Mouse (Mus musculus) v-Abl transformed pro-B cells (cell line): ENCODE data around the gene Kcnt2.

Experiments
- in situ Hi-C, 2 experiments: fragments of 400-800 bp; cut with MboI; formaldehyde crosslinking; loops; one replicate each; pipeline ENCODE4 v1.15.1; 2025; ENCODE audit not compliant: unreplicated experiment in 2 of 2

Kcnt2 gene

DNA sequence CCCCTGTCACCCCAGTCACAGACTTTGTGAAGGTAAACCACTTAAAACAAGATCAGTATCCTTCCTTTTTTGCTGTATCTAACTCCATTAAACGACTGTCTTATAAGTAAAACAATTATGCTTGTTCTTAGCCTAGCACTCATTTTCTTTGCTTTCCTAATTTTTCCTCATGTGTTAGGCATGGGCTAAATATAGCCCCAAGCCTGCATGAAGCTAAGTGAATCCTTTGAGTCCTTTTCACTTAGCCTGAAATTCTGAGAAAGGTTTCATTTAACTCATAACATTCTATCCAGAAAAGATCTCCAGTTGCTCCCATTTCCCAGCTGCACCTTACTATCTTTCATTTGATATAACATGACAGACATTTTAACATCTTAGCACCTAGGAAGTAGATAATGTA, 127.6 kb downstream of the Kcnt2 start:
- in situ Hi-C loops: no loop called here

DNA sequence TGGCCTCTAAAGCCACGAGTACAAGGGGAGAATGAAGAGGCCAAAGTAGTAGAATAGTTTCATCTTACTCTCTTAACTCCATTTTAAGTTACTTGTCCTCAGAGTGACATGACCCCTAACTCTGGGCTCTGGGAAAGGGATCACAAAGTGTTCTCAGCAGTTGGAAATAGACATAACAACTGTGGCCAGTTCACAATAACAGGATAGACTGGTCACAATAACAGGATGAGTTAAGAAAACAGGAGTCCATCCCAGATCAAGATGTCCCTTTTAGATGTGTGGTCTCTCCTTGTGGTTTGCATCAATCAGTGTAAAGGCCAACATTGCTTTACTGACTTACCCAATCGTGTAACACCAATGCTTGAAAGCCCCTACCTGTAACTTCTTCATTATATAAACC, 132.8 kb downstream of the Kcnt2 start:
- in situ Hi-C loops: no loop called here

DNA sequence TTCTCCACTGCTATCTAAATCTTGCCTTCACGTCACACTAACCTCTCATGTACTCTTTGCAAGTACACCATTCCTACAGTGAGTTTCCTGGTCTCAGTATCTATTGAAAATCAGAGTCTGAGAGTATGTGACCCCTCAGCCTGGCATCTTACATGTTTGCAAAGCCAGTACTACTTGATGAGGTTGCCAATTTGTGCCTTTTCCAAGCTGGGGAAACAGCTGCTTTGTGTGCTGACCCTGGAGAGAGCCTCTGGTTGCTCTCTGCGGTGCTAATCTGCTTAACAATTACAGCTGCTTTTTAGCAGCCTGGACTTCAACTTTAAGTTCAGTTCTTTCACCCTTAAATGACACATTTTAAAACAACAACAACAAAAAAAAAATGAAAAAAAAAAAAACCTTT, 133.6 kb downstream of the Kcnt2 start:
- in situ Hi-C loops: no loop called here

DNA sequence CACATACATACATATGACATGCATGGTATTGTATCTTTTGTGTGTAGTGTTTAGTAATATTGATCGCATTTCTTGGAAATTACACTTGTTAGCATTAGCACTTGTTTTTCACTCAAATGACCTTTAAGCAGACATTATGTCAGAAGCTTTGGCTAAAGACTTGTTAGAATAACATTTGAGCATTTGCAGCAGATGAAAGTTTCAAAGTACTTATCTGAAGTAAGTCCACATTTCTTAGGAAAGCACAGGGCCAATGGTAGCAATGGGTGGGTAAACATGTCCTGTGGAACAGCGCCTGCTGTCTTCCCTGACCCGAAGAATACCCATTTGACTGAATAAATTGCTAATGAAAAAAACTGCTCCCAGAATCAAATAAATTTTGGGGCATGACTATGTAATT, 135.1 kb downstream of the Kcnt2 start:
- in situ Hi-C loops: no loop called here

DNA sequence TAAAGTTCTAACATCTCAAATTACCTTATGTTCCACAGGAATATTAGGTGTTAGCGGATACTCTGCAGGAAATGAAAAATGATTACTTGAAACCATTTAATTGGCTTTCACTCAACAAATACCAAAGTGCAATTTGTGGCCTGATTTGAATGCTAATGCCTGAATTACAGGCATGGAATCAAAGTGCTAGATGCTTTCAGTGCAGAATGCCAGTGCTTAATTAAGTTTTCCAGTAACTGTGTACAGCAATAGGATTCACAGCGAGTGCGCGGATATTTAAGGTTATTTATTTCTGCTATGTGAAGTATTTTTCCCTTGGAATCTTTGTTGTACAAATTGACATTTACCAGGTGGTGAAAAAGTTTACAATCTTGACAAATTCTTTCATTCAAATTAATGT, 144.3 kb downstream of the Kcnt2 start:
- in situ Hi-C loops: no loop called here

DNA sequence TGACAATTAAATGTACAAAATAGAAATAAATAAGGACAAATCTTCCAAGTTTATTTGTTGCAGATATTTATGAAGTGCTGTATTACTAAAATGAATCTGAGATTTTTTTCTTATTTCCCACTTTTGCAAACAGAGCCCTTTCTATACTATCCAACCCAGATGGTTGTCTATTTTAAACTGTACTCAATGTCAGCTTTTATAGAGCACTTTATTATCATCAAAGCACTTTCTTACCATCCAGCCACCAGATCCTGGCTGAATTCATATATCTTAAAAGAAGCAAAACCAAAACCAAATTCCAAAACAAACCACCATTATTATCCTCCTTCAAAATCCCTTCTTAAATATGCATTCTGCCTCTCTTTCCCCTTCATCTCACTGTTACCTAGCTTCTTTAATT, 151.8 kb downstream of the Kcnt2 start:
- in situ Hi-C loops: no loop called here

DNA sequence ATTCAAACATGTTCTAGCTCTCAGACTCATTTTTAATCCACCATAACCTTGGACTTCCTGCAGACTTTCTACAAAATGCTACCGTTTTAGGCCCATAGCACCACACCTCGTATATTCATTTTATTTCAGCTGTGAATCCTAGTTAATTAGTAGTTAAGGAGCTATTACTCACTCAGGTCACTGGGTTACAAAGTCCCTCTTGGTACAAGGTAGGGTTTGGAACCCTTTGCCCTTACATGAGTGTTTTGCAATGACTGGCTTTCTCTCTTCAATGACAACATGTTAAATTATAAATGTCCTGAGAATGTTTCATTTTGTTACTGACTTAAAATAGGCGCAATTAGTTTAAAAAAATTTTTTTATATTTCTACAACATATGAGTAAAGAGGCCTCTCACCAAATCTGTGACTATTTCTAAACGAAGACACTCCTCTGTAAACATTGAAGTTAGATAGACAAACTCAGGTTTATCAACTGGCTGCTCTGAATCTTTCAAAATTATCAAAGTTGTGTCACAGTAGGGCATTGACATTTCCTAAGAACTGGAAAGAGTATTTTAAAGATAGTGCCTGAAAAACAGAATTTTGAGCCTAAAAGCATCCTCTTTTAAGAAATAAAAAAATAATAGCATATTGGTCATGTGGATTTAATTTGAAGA, 160.8 kb downstream of the Kcnt2 start:
- in situ Hi-C loops: no loop called here

DNA sequence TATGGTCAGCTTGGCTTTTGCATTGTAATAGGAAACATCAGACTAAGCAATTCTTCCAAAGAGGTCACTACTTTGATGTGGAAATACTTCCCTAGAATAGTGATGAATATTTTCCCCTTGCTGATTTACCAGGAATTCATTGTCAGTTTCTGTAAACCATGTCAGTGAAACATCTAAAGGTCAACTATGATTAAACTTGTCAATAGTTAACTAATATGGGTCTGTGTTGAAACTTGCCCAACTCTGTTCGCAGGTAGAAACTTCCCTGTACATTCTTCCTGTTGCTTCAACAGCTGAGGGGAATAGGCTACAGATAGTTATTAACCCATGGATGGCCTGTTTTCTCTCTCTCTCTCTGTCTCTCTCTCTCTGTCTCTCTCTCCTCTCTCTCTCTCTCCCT, 169.8 kb downstream of the Kcnt2 start:
- in situ Hi-C loops: no loop called here

DNA sequence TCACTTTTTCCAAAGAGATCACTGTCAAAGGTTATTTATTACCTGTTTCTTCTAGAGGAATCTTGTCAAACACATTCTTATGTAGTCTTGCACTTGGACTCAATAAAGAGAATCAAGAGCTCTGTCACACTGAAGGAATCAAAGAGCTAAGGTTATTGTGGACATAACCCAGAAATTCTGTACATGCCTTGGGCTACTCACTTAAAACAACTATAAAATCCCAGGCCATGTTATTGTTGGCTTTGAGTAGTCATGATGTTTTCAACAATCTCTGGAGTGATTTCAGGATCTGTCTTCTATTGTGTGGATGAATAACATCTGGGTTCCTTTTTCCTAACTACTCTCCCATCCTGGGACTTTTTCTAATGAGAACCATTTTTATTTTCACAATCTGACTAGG, 177.0 kb downstream of the Kcnt2 start:
- in situ Hi-C loops: no loop called here

DNA sequence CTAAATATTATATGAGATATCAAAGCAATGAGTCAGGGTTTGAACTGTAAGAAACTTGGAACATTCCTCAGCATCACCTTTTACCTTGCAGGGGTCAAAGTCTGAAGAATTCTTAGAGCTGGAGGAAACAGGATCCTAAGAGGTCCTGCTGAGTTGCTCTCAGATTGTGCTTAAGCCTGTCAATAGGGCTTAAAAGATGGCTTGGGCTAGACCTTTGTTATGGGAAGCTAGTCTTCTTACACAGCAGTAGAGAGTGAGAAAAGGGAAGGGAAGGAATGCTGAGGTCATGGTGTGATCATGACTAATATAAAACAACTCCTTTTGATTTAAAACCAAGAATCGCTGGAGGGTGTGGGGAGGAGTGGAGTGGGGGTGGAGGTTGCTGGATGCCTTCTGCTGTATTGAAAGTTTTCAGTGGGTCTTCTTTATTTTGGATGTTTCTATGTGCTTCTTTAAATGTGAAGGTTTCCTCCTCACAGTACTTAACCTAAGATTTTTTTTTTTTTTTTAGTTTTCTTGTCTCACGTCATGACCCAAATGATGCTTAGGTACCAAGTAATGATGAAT, 183.4 kb downstream of the Kcnt2 start:
- in situ Hi-C loops: no loop called here

DNA sequence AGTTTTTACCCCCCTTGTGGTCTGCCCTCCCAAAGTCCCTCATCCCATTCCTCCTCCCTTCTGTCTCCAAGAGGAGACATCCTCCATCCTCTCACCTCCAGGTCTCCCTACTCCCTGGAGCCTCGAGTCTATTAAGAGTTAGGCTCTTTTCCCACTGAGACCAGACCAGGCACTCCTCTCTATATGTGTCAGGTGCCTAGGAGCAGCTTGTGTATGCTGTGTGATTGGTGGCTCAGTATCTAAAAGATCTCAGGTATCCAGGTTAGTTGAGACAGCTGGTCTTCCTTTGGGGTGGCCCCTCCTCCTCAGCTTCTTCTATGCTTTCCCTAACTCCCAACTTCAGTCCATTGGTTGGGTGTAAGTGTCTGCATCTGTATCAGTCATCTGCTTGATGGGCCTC, 186.1 kb downstream of the Kcnt2 start:
- in situ Hi-C loops: no loop called here

DNA sequence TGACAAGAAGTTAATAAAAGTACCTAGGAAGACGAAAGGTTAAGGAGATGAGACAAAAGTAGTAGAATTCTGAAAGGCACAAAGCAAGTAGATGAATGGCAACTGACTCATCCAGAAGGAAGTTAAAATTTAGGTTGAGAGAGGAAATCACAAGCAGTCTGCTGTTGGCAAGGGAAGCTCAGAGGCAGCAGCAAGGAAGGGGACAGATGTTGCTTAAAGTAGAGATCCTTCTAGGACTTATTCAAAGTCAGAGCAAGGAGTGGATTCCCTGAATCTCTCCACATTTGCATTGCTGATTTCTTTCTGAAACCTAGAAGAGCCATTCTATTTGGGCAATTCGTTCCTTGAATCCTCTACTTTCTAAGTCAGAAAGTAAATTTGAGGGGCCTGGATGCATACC, 188.8 kb downstream of the Kcnt2 start:
- in situ Hi-C loops: no loop called here

DNA sequence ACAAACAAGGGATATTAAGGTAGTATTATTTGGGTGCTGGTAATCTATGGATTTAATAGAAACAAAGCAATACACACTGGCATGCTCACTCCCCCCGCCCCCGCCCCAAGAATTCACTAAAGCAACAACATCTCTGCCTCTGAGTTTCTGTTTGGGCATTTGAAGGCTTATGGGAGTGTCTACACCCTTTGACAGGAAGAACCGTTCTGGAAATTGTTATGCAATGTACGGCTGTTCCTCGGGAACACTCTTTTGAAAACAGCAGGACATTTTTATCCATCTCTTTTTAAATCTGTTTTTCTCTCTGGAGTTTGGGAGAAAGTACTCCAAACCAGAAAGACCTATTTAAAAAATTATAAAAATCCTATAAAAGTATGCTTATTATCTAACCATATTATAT, 192.2 kb downstream of the Kcnt2 start:
- in situ Hi-C loops: no loop called here

DNA sequence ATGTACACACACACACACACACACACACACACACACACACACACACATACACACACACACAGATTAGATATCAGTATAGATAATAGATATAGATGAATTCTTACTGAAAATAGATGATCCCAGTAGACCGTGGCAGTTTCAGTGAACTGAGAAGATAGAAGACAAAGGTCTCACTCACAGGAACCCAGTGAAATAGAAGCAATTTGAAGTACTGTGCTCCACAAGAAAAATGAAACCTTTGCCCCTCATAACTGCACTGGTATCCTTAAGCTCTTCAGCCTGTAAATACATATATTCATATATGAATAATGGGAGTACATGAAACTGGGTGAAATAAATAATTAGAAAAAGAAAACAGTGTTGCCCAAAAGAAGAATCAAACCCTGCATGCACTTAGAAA, 197.9 kb downstream of the Kcnt2 start:
- in situ Hi-C loops: no loop called here

DNA sequence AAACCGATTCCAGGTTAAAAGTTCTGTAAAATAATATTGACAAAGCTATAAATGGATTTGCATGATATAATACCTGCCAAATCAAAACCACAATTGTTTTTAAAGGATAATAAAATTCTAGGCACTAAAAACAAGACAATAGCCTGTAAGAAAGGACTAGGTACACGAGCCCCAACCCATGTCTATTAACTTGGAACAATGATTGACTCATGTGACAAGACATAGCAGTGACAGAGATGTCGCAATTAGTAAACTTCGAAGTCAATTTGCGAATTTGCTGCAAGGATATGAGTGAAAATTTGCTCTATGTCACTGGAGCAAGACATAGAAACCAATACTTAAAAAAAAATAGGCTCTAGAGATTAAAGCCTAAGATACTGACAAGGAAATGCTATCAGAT, 198.4 kb downstream of the Kcnt2 start:
- in situ Hi-C loops: no loop called here

DNA sequence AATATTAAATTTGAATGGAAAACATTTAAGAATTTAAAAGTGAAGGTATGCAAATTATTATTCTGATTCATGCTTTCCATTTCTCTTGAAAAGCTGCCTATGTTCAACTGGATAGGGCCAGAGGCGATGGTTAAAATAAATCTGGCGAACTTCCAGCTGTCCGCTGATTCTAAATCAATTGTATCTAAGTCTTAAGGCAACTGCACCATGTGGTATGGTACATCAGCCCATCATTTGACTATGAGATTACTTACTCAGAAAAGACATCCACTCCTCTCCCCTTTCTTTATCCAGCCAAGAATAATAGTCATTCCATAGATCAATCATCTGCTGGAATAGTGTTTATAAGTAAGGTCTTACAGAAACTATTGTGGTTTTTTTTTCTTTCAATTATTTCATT, 205.5 kb downstream of the Kcnt2 start:
- in situ Hi-C loops: no loop called here

DNA sequence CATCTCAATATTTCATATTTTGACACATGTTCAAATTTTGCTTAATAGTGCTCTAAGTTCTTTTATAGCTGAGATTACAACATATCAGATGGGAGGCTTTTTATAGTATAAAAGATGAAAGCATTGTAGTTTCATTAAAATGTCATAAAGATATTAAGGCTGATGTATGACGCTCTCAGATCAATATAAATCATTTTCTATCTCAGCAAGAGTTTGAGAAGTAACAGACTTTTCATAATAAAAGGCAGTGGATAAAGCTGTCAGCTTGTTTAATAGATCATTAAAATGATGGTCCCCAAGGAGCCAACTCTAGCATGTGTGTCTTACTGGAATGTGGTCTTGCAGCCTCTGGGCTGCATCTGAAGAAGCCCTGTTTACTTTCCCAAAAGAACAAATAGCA, 206.0 kb downstream of the Kcnt2 start:
- in situ Hi-C loops: no loop called here

DNA sequence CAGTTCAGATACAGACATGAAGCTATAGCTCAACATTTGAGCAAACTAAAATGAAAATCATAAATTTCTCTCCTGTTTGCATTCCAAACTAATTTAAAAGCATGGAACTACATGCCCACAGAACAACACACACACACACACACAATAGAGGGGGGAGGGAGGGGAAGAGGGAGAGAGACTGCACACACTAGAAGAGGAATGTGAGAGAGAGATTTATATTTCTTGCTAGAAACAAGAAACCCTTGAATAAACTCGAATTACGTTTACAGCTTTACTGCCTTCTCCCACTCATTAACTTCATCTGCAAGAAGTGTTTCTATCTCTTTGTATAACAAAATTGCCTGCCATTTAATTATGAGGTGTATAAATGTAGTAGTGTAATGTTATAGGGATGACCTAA, 209.9 kb downstream of the Kcnt2 start:
- in situ Hi-C loops: no loop called here

DNA sequence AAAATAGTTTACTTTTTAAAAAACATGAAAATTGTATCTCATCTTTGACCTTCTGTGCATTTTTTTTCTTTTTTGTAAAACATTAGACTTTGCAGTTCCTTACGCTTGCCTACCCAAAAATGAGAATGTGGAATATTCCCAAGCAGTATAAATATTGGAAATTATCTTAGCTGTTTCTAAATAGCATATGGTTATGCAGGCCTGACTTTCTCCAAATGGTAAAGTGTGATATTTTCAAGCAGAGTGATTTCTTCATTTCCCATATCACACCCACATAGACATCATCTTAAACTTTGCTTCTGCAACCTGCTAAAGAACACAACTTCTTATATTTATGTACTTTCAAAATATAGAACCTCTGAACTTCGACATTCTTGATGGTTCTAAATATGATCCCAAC, 210.9 kb downstream of the Kcnt2 start:
- in situ Hi-C loops: no loop called here

DNA sequence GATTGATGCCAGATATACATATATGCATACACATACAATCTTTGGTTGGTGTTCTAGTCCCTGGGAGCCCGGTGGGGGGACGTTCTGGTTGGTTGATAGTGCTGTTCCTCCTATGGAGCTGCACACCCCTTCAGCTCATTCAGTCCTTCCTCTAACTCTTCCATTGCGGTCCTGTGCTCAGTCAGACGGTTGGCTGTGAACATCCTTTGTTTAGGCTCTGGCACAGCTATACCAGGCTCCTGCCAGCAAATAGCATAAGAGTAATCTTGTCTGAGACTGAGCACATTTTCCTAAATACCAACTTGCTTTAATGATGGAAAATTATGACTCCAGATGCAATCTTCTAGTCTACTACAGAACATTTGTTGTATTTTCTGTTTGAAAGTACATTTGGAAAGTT, 222.4 kb downstream of the Kcnt2 start:
- in situ Hi-C loops: no loop called here

DNA sequence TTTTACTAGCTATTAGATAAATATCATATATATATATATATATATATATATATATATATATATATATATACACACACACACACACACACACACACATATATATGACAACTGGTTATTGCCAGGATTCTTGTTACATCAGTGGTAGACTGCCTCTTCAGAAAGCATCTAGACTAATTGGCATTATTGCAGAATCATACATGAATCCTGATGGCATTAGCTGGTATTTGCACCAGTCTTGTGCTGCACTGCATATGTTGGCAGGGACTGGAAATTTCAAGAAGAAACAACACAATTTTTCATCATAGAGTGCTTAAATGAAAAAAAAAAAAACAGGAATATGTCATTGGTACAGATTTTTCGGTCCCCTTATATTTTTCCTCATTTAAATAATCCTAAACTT, 223.6 kb downstream of the Kcnt2 start:
- in situ Hi-C loops: no loop called here

DNA sequence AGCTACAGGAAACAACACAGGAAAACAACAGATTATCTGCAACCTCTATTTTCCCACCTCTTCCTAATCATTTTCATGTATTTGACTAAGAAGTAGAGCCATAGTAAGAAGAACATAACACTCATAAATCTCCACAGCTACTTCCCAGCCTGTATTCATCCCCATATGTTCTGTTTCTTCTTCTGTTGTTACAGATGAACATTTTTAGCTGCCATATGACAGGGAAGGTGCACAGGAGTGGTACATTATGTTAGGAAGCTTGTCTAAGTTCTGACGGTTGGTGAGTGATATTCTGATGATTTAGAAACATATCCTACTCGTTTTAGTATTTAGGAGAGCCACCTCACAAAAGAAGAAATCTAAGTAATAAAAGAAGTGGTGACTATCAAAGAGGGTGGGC, 231.0 kb downstream of the Kcnt2 start:
- in situ Hi-C loops: no loop called here

DNA sequence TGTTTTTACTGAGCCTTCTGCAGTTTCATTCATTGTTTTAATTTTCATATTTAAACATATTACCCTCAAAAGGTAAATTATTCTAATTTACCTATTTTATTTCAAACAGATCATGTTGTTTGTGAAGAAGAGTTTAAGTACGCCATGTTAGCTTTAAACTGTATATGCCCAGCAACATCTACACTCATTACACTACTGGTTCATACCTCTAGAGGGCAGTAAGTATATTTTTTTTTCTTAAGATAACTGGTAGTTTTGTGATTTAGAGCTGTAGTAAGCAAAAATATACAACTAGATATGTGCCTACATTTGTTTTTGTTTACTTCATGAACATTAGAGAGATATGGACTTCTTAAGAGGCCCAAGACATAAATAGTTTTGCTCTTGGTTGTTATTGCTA, 238.1 kb downstream of the Kcnt2 start:
- in situ Hi-C loops: no loop called here
